Mouse (Mus musculus) hematopoietic stem cell, adult 5-6 weeks (primary cell): ENCODE results near the gene Axin1. TPM values are rescaled to one million over a fixed set of nuclear protein-coding genes. Genes with fewer than 3 reads are reported as not detected.
A peak's percentile ranks its signal among the peaks of the same experiment; 100 is the strongest.
"Not testable (repeated sequence)": the region's sequence is repeated elsewhere in the genome, so short reads cannot be mapped to it uniquely, and the experiment has no call there.

ENCODE experiments used
- ATAC-seq, 2 experiments: fragments of 125-278 bp in 1 of 2; replicated peaks in 1 of 2; 2 replicates each; pipeline ENCODE4 v1.8.0; 2016 to 2017; ENCODE audit warnings: inconsistent platforms in 2 of 2, mild to moderate bottlenecking in 2 of 2, moderate number of reproducible peaks in 2 of 2, low read depth in 1 of 2, moderate TSS enrichment in 1 of 2; ENCODE audit not compliant: low FRiP score in 2 of 2, poor library complexity in 2 of 2, severe bottlenecking in 2 of 2, insufficient read depth in 1 of 2, low TSS enrichment in 1 of 2
- total RNA-seq: library from RNA; stranded (forward); fragments of 172-1452, 232-1000 nt; gene quantifications from 2 replicates; pipeline ENCODE4 v1.2.3, GENCODE M21; 2017

The Axin1 gene
- total RNA-seq: 224 and 358 TPM in 2 replicates

DNA sequence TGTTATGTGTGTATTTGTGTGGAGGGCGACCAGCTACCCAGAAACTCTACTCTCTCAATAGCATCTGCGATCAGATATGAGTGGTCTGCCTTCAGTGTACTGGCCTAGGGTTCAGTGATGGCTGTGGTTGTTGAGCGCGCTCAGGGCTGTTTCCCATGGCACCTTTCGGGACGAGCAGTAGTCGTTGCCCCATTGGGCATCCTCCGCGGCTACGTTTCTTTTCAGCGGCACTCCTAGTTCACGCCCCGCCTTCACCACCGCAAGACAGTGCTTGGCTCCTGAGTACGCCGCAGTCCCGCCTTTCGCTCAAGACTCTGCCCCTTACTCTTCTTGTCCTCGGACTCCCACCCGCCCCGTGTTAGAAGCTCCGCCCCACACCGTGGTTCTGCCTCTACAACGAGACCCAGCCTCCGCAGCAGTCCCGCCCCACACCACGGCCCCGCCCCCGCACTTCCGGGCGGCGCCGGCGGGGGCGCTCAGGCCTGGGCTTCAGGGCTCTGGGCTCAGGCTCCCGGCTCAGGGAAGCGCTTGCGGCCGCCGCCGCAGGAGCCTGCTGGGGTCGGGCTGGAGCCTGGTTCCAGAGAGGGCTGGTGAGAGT, at the start of gene Axin1:
Gene Axin1, plus strand, starts transcription at position 450 of the 598 bp plus-strand sequence.
- peak; percentile 95 to 99 for ATAC-seq

- peak; percentile 80 to 88 for ATAC-seq
These were observed 48.4 kb upstream of the Axin1 start, which contains the start of gene Decr2 for GRCm38 (mm10) chr17:26089905-26090632. Decr2 (minus strand) TSS chr17:26090337.

DNA sequence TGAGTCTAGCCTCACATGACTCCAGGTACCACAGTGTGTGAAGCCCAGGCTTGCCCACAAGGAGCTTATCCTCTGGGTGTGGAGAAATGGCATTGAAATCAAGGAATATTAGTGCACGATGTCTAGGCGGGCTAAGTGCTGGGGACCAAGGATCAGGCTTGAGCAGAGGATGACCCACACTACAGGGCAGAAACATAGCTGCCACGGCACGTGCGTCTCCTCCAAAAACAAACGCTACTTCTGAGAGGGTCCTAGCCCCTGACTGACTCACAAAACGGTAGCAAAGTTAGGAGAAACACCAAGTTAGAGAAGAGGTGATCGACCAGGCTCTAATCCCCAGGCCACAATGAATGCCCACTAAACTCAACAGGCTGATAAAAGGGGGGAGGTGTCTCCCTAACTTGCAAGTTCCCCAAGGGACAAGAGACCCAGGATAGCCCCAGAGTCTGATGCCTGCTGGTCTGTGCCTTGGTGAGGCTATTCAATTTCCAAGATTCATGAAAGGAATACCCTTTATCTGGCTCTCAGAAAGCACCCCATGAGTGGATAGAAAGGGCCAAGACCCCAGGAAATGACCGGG, 43.9 kb upstream of the Axin1 start:
- no peak for ATAC-seq

DNA sequence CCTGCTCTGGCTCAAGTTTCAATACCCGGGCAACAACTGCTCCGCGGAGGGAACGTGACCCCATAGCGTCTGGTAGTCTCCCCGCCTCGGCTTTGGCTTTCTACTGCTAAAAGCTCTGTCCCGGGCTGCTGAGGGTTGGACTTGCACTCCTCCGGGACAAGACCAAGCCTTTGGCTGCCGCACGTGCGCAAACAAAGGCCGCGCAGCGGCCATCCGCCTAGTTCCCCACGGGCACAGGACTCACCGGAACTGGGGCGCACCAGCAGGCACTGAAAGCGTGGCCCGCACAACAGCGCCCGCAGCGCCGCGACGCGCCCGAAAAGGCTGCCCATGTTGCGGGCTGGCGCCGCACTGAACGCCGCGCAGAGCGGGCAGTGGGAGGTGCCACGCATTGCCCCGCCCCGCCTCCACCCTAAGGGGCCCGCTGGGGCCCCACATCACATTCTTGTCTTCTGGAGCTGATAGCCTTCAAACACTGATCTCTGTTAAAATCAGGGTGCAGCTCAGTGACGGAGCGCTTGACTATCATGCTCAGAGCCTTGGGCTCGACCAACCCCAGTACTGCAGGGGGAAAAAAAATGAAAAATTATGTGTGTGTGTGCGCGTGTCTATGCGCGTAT, 43.3 kb upstream of the Axin1 start, which contains the start of gene Nme4:
Gene Nme4, minus strand, starts transcription at position 482 of the 620 bp plus-strand sequence.
- peak; percentile 39 to 48 for ATAC-seq

GRCm38 (mm10) chr17:26098461-26098860, 40.0 kb upstream of the Axin1 start:
- ATAC-seq: no peak

GRCm38 (mm10) chr17:26099316-26099715, 39.2 kb upstream of the Axin1 start:
- ATAC-seq: not testable (repeated sequence)

DNA sequence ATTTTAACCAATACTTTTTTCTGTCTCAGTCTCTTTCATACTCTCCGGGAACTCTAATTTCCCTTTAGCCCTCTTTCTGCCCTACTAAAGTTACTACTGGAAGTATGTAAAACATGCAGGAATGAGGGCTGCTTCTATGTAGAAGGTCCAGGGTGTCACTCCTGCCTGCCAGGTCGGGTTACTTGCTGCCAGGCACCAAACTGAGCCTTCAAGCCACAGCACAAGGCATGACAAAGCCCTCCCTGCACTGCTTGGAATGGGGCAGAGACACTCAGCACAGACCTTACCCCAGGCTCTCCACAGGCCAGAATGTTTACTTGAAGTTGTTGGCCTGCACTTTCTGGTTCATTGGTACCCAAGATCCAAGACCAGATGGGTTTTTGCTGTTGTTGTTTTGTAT, 38.3 kb upstream of the Axin1 start:
- no peak for ATAC-seq

- ATAC-seq: no peak
These were observed 37.0 kb upstream of the Axin1 start for GRCm38 (mm10) chr17:26101478-26101877.

DNA sequence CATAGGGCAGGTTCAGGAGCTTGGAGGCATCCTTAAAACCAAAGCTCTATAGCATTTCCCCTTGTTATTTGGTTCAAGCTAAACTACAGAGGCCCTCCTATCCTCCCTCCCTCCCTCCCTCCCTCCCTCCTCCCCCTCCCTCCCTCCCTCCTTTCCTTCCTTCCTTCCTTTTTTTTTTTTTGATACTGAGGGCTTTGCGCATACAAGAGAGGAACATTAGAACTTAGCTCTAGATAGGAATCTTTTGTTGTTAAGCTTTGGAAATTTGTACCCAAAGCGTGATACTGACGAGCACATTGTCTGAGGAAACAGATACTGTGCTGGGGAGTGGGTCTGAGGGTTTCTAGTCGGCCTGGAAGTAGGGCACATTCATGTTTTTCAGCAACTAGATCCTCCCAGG, 32.9 kb upstream of the Axin1 start:
- ATAC-seq: no peak

- ATAC-seq: no peak
These were observed 28.3 kb upstream of the Axin1 start for GRCm38 (mm10) chr17:26110156-26110555.

DNA sequence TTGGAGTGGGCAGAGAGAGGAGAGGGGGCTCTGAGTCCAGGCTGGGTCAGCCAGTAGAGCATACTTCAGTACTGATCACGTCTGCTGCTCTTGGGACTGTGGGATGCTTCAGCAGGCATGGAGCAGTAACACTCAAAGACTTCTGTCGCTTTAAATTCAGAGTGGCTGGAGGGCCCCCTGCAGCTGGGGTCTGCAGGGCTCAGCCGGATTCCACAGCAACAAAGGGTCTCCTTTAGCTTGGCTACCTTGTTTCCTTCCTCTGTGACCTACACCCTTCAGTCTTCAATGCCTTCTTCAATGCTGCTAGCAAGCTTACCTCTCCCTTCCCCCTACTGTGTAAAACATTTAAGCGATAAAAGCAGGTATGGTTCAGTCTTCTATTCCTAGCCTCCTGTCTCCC, 27.5 kb upstream of the Axin1 start:
- no peak for ATAC-seq

- no peak for ATAC-seq
These were observed 26.8 kb upstream of the Axin1 start for GRCm38 (mm10) chr17:26111722-26112121.

GRCm38 (mm10) chr17:26112751-26113150, 25.7 kb upstream of the Axin1 start:
- ATAC-seq: no peak

GRCm38 (mm10) chr17:26113181-26113948, 25.1 kb upstream of the Axin1 start, which contains the start of gene Tmem8:
Tmem8 (plus strand) TSS chr17:26113299.
- ATAC-seq: peak; percentile 80 to 85

GRCm38 (mm10) chr17:26114061-26114460, 24.4 kb upstream of the Axin1 start:
- no peak for ATAC-seq

DNA sequence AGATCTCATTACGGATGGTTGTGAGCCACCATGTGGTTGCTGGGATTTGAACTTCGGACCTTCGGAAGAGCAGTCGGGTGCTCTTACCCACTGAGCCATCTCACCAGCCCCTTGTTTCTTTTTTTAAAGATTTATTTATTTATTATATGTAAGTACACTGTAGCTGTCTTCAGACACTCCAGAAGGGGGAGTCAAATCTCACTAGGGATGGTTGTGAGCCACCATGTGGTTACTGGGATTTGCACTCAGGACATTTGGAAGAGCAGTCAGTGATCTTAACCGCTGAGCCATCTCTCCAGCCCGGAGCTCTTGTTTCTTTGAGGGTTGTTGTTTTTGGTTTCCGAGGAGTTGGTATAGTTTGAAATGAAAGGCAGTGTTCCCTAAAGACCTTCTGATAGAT, 24.0 kb upstream of the Axin1 start:
- ATAC-seq: not testable (repeated sequence)

- ATAC-seq: no peak
These were observed 23.1 kb upstream of the Axin1 start for GRCm38 (mm10) chr17:26115205-26115898.
